27 mouse cellular contexts compared by ENCODE assay signal in the genomic region with DNA sequence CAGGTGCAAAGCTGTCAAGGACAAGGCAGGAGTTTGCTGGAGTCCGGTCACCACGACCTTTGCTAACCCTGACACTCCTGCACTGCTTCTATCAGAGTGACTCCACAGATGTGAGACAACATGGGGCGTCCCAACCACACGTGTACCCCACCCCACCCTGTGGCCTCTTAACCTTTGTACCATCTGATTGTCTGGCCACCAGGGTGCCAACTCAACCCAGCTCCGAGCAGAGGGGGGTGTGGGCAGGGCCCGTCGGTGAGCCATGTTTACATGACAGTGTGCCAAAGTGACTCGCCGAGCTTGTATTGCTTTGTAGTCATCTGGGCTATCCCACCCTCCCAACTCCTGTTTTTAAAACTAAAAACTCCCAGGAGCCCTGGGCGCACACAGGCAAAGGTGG.
DNase-seq lines count a peak whose midpoint lies in the region; ATAC-seq lines count a peak whose summit lies in the region.
"Had no signal": no experiment of that assay in that cellular context is flagged by ENCODE, and none has a peak within 500 bp of the region (broad histone marks: within the 10 kb centered on the region; RNA-seq: fewer than 3 reads in every experiment).

No protein-coding gene starts in this region.

- H3K27ac ChIP-seq in intestine, embryonic 15.5 days, result no peak overlapping the region
- no peak overlapping the region for H3K27ac ChIP-seq in intestine, embryonic 16.5 days (ENCODE audit: low read length)
- H3K27ac ChIP-seq: forebrain, embryonic 10.5 days; forebrain, embryonic 15.5 days; hindbrain, embryonic 13.5 days; kidney, postnatal 0 days; layer of hippocampus, adult 2 months; limb, embryonic 13.5 days; liver, embryonic 14.5 days; neural tube, embryonic 12.5 days had no signal

- peak; percentile 38 for DNase-seq in urinary bladder, postnatal 14 days (ENCODE audit: low spot score)
- no peak for DNase-seq in urinary bladder, adult 2 months (ENCODE audit: low spot score)
- DNase-seq in natural killer cell, adult 2 months (ENCODE audit: low spot score in 2 of 2), result peak; percentile 29 to 45
- DNase-seq in cerebellum, postnatal 10 days, result no peak
- DNase-seq in kidney, postnatal 36 days, result no peak
- DNase-seq: cerebellum, adult 8-10 months; cerebellum, postnatal 36 days; gastrocnemius, postnatal 36 days; heart, adult 18-20 months; heart, postnatal 36 days; kidney, adult 8-10 months; lung, embryonic 14.5 days; lung, postnatal 14 days; right cerebral cortex, adult 18-20 months; right cerebral cortex, postnatal 4 days had no signal

- no peak overlapping the region for H3K4me3 ChIP-seq in intestine, embryonic 15.5 days (replicated peaks)
- H3K4me3 ChIP-seq in intestine, embryonic 16.5 days (ENCODE audit: low read length), result no peak overlapping the region
- H3K4me3 ChIP-seq: forebrain, embryonic 10.5 days; forebrain, embryonic 15.5 days; hindbrain, embryonic 13.5 days; layer of hippocampus, adult 2 months; limb, embryonic 13.5 days; neural tube, embryonic 12.5 days had no signal

- H3K36me3 ChIP-seq in intestine, embryonic 15.5 days, result peaks cover 7% of the 10 kb centered on the region; the same call in 1 of the 2 replicates
- peaks cover 2% of the 10 kb centered on the region; the same call in 1 of the 2 replicates for H3K36me3 ChIP-seq in intestine, embryonic 16.5 days (ENCODE audit: control insufficient read depth, insufficient read depth, low read length)

- WGBS in intestine, embryonic 15.5 days, result 69% methylated on average over 10 of the region's 10 CpGs
- 74% methylated on average over 10 of the region's 10 CpGs for WGBS in intestine, embryonic 16.5 days

- H3K4me2 ChIP-seq in intestine, embryonic 15.5 days (replicated peaks), result no peak overlapping the region
- H3K4me2 ChIP-seq in intestine, embryonic 16.5 days (ENCODE audit: low read depth, low read length), result no peak overlapping the region
- H3K4me2 ChIP-seq: forebrain, embryonic 15.5 days; heart, embryonic 11.5 days; hindbrain, embryonic 13.5 days; limb, embryonic 13.5 days; lung, embryonic 14.5 days; neural tube, embryonic 12.5 days had no signal

- H3K4me1 ChIP-seq in intestine, embryonic 15.5 days (replicated peaks), result no peaks in the 10 kb centered on the region; the same call in 1 of the 2 replicates
- H3K4me1 ChIP-seq in intestine, embryonic 16.5 days (ENCODE audit: control insufficient read depth, insufficient read depth, low read length), result peaks cover 8% of the 10 kb centered on the region

- no peaks in the 10 kb centered on the region for H3K9me3 ChIP-seq in intestine, embryonic 15.5 days
- no peaks in the 10 kb centered on the region for H3K9me3 ChIP-seq in intestine, embryonic 16.5 days (ENCODE audit: control insufficient read depth, low read length)
- H3K9me3 ChIP-seq: forebrain, embryonic 10.5 days; forebrain, embryonic 15.5 days; hindbrain, embryonic 13.5 days; limb, embryonic 13.5 days; neural tube, embryonic 12.5 days had no signal

- H3K27me3 ChIP-seq in intestine, embryonic 15.5 days (replicated peaks), result no peaks in the 10 kb centered on the region
- H3K27me3 ChIP-seq in intestine, embryonic 16.5 days (replicated peaks; ENCODE audit: control insufficient read depth, insufficient read depth, low read length), result no peaks in the 10 kb centered on the region
- H3K27me3 ChIP-seq: forebrain, embryonic 15.5 days; hindbrain, embryonic 13.5 days; limb, embryonic 13.5 days; neural tube, embryonic 12.5 days had no signal

- 0 out of 2 replicates have a peak, but pooled peaks have one; percentile 11 for ATAC-seq in intestine, embryonic 15.5 days
- ATAC-seq in intestine, embryonic 16.5 days, result no peak
- ATAC-seq: forebrain, embryonic 15.5 days; midbrain, embryonic 16.5 days had no signal

- no peak overlapping the region for H3K9ac ChIP-seq in intestine, embryonic 15.5 days
- no peak overlapping the region for H3K9ac ChIP-seq in intestine, embryonic 16.5 days (ENCODE audit: low read depth, low read length)
- H3K9ac ChIP-seq: forebrain, embryonic 15.5 days; hindbrain, embryonic 13.5 days; limb, embryonic 13.5 days; liver, embryonic 14.5 days; lung, embryonic 14.5 days; neural tube, embryonic 12.5 days had no signal

Comparison
In these comparisons a context has a peak if more than half of its experiments do, and no peak if none do; other contexts are left out.
1. DNase-seq: peak in urinary bladder, postnatal 14 days (single experiment) and natural killer cell, adult 2 months (2 of 2); none in urinary bladder, adult 2 months (single experiment), cerebellum, postnatal 10 days (0 of 2) and kidney, postnatal 36 days (0 of 2).